Mouse (Mus musculus) c-Kit-positive CD71-positive TER-119-positive erythroid progenitor cells, embryonic 14.5 days (primary cell): ENCODE results near the gene Trpm5.
A peak's percentile ranks its signal among the peaks of the same experiment; 100 is the strongest.

Experiments
- DNase-seq: peaks from one replicate; pipeline ENCODE4 v3.0.0-alpha.2; 2013; ENCODE audit warnings: low spot score

Trpm5 gene

DNA sequence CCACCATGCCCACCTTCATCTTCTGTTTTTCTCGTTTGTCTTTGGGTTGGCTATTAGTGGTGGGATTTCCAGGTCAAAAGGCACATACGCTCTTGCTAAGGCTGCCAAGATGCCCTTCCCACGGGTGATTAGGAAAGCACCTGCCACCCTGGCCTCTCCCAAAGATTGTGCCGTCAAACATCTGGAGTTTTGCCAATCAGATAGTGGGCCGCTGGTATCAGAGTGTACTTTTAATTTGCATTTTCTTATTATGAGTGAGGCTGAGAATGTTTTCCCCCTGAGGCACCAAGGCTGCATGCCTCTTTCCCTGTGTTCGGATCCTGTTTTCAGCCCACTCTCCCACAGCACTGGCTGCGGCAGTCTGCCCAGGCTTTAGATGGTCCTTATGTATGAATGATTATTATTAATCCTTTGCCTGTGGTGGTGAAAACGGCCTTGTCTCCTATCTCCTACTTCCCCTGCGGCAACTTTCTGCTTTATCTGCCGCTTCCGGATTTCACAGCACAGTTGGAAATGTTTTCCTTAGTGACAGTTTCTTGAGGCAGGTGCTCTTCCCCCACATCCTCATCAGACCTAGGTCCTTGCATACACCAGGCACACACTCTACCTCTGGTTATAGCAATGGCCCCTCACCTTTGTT is 10.9 kb upstream of the Trpm5 start:
- no peak for DNase-seq

- DNase-seq = no peak
Observed at GRCm38 (mm10) chr7:143100759-143101158, 6.3 kb upstream of the Trpm5 start.

DNA sequence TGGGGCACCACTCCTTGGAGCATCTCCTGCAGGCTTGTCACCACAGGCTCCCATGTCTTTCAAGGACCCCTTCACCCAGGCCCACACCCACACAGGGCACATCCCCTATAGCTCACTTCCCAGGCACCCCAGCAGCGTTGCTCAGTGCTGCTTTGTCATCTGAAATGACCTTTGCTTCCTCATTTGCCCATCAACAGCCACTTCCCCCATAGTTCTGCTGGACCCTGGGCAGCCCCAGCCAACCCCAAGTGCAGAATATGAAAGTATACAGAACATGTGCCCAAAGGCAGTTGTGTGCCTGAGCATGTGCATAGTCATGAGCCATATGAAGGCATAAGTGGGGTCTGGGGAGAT is 1.1 kb upstream of the Trpm5 start:
- no peak for DNase-seq

DNA sequence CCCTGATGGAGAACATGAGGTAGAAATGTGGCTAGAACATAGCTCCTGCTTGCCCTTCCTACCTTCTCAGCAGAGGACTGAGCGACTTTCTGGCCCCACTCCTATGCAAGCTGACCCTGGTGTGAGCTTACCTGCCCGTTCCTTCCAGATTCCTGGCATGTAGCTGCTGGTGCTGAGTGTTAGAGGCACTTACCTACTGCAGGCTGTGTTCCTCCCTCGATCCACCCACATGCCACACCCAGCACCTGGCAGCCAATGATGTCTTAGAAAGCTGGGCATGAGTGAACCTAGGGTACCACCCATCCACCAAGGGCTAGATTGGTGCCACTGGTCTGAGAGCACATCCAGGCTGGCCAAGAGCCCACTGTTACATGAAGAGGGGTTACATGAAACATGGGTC is 595 bp downstream of the Trpm5 start:
- no peak for DNase-seq

DNA sequence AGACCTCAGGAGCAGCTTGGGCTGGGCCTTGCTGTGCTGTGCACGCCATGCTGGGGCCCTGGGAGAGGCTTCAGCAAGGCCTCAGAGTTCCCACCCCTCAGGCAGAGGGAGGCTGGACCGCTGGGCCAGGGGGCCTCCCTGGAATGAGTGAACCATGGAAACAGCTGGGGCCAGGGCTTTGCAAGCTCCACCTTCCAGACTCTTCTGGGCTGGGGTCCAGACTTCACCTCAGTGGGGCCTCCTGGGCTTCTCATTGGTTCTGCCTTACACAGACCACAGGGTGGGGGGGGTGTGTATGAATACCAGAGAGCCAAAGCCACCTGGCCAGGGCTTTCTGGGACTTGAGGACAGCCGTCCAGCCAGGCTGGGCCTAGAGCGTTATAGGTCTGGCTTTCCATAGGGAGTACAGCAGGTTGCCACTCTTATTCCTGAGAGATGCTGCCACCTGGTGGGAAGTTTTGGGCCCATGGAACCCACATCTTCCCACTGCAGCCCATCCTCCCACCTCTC is 7.3 kb downstream of the Trpm5 start:
- DNase-seq = no peak

DNA sequence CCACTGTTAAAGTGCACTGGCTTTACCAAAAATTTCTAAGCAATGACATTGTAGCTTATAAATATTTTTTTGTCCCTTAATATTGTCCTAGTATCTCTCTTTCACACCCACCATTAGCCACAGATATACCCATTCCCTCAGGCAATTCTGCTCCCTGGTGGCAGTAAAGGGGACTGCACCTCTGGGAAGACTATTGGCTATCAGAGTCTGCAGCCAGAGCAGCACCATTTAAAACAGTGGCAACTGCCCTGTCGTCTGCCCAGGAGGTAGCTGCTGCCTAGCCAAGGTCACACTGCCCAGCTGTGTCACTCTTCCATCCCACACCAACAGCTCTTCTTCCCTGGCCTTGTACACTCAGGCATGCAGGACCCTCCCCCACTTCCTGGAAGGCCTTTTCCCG is 8.1 kb downstream of the Trpm5 start:
- DNase-seq = peak; percentile 66

GRCm38 (mm10) chr7:143083708-143084107 is 10.7 kb downstream of the Trpm5 start:
- no peak for DNase-seq

DNA sequence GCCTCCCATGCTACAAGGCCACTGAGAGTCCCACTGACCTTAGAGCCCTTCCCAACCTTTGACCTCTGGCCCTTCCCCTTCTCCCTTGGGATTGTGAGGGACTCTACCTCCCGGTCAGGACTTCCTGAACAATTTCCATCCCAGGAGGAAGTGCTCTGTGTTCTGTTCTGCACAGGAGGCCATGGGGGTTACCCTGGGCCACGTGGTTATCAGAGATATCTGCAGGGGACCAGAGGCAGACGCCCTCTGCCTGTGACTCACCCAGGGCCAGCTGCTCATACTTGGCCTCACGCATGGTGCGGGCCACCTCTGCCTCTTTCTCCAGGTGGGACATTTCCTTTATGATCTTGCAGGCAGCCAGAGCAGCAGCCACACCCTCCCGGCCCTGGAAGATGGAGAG is 12.4 kb downstream of the Trpm5 start:
- DNase-seq = no peak

DNA sequence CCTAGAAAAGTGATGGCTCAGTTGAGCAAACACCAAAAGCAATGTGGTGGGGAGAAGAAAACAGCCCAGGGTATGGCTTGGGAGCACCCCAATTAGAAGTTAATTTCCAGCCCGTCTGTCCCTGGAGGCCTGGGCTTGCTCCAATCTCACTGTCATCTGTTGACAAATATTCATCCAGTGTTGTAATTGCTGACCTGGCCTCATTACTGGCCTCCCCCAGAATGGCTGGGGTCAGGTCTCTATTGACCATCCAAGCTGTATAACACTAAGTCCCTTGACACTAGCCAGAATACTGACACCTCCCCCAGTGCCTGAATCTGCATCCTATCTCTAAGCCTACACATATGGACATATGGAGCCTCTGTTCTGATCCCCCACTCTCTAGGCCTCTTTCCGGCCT is 17.1 kb downstream of the Trpm5 start:
- no peak for DNase-seq

GRCm38 (mm10) chr7:143075394-143075793 is 19.0 kb downstream of the Trpm5 start:
- no peak for DNase-seq

GRCm38 (mm10) chr7:143073086-143073485 is 21.4 kb downstream of the Trpm5 start:
- DNase-seq = peak; percentile 59

- no peak for DNase-seq
Observed at GRCm38 (mm10) chr7:143072605-143073004, 21.8 kb downstream of the Trpm5 start.

- no peak for DNase-seq
Observed at GRCm38 (mm10) chr7:143070506-143071070, 23.9 kb downstream of the Trpm5 start.

- no peak for DNase-seq
Observed at GRCm38 (mm10) chr7:143069751-143070400, 24.6 kb downstream of the Trpm5 start.

DNA sequence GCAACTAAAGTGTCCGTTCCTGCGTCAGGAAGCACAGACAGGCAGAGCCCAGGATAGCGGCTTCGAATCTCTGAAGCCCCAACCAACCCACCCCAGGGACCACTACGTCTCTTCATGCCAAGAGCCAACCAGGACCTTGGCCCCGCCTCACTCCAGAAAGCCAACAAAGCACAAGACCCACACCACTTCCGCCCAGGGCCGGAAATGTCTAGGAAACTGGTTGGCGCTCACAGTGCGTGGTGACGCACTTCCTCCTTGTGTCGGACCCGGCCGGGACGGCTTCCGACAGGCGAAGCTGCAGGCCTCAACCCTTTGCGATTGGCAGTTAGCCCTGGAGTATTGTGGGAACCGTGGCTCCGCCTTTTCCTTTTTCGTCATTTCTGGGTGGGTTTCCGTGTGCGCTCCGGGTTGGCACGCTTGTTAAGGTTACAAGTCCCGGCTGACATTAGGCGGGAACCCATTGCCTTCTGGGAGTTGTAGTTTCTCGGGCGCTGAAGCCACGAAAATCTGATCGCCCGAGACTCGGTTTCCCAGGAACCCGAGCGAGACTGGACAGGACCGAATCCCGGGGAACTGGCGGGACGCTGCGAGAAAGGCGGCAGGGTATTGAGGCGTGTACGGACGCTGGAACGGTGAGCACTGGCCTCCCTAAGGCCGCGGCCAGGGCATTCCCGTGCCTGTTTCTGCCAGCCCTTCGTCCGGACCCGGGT is 25.4 kb downstream of the Trpm5 start, which contains the start of gene Tssc4:
Gene Tssc4, plus strand, starts transcription at position 368 of the 710 bp plus-strand sequence.
- DNase-seq = peak; percentile 99

GRCm38 (mm10) chr7:143068316-143068881 is 26.0 kb downstream of the Trpm5 start:
- no peak for DNase-seq

- no peak for DNase-seq
Observed at GRCm38 (mm10) chr7:143067897-143068296, 26.5 kb downstream of the Trpm5 start.

DNA sequence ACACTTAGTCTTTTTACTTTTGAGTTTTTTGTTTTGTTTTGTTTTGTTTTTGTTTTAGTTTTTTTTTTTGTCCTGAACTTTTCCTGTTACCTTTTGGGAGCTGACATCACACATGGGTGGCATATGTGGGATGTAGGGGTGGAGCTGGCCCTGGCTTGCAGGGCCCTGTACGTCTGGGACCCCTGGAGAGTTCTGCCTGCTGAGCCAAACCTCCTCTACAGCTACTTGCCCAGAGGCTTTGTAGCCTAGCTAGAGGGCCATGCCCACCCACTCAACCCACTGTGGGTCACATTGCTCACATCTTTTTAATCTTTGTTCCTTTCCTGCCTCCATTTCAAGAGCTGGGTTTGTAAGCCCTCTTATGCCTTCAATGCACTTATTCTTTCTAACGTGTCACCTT is 27.0 kb downstream of the Trpm5 start:
- DNase-seq = no peak

GRCm38 (mm10) chr7:143065692-143066091 is 28.8 kb downstream of the Trpm5 start:
- DNase-seq = no peak

DNA sequence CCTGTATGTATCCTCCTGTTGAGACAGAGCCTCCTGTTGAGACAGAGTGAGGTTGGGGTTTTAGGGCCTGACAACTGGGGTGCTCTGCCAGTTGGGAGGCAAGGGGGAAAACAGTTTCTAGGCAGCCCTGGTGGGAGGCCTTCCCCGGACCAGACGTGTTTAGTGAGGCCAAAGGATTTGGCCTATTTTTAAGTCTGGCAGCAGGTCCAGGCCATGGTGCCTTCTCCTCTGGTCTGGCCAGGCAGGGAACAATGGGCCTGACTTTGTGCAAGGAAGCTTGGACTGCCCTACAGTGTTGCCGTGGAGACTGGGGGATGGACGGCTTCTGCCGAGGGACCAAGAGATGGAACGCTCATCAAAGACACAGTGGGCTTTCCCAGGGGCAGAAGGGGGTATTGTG is 30.2 kb downstream of the Trpm5 start:
- DNase-seq = no peak

GRCm38 (mm10) chr7:143062704-143063103 is 31.7 kb downstream of the Trpm5 start:
- no peak for DNase-seq

DNA sequence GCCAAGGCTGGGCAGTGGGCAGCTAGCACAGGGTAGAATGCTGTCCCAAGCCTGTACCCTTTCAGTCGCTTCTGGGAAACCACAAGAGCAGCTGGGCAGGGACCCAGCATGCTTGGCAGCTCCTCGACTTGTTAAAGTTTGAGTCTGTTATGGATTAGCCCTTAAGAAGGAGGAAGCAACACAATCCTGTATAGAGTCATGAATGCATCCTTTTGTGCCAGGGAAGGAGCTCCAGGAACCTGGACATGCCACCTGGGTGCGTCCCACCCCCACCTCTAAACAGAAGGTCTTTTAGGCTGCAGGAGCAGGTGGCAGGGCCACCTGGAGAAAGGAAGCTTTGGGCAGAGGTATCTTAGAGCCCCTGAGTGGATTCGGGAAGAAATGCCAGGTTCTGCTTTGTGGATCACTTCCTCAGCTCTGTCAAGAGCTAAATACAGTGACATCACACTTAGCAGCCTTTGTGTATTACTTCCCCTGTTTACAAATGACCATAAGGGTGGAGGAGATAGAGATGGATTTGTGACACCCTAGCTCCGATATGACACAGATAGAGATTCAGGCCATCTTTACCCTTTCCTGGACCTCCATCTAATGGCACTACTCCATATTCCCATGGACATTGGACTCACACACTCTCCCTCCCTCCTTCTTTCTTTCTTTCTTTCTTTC is 35.1 kb downstream of the Trpm5 start:
- no peak for DNase-seq
